Mouse (Mus musculus): ENCODE measurements at regions not wholly inside any gene's neighbourhood (a gene's known extent, or its start where the extent isn't known, plus 50 kb on each side); places are given as distances from the start of the nearest gene placed in this dataset.
"Not testable (repeated sequence)": the region's sequence is repeated elsewhere in the genome, so short reads cannot be mapped to it uniquely, and the experiment has no call there.

DNA sequence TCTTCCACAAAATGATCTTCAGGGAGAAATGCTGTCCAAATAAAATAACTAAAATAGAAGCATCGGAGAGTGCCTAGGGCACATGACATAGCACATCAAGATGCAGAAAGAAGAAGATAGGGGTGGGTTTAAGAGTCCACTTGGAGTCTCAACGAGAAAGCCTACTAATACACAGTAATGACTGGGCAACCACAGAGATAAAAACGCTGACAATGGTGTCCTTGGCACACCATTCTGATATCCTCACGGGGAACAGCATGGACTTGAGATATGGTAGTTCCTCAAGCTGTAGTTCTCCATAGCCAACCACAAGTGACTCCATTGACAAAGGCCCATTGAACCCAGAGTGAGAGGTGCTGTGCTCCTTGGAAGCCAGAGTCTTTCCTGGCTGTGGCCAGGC lies 105.8 kb downstream of the Dad1 start:
- DNase-seq: no peak

DNA sequence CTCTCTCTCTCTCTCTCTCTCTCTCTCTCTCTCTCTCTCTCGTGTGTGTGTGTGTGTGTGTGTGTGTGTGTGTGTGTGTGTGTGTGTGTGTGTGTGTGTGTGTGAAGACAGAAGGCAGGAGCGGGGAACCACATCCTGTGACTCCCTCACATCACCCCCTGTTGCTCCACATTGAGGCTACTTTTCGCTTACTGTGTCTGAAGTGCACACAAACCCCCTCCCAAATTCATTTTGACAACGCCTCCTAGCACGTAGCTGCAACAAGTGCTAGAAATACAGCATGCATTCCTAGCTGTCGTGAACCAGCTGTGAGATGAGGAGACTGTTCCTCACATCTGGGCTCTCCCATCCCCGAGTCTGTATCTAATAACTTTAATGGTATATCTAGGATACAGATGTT lies 106.4 kb downstream of the Dad1 start:
- peak in 1 of 2 experiments; percentile 69 for DNase-seq

DNA sequence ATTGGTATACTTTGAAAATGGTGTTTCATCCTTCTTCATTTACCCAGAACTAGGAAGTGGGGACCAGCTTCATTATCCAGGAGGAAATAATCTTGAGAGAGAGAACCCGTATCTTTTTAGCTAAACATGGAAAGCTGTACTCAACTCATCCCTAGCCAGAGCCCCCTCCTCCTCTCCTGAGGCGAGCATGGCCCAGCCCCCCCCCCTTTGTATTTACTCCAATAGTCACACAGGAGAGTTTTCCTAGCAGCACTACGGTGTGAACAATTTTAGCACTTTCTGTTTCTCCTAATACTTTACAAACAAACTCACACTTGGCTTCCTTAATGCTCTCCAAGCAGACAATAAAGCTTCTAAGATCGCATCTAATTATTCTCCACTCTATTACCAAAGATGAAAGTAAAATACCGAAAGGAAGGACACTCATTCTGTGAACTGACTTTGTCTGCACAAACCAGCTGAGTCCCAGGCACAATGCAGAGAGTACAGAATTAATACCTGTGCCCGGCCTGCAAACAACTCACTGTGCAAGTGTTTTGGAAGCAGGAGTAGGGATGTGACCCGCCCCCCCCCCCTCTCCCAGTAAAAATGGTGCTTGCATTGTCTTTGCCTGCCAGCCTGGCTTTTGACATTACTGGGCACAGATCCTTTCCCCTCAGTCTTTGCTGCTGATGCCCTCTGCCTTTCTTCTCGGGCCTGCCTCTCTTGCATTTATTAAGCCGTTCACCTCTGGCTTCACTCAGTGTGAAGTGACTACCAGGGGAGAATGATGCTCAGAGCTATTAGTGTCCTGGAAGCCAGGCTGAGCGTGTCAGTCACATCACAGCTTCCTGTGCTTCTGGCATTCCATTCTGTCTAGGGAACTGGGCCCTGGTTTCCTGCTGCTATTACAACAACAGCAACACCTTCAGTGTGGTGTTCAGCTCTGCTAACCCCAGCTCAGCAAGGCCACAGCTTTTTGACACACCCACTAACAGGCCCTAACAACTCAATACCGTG lies 107.9 kb downstream of the Dad1 start:
- DNase-seq: no peak

DNA sequence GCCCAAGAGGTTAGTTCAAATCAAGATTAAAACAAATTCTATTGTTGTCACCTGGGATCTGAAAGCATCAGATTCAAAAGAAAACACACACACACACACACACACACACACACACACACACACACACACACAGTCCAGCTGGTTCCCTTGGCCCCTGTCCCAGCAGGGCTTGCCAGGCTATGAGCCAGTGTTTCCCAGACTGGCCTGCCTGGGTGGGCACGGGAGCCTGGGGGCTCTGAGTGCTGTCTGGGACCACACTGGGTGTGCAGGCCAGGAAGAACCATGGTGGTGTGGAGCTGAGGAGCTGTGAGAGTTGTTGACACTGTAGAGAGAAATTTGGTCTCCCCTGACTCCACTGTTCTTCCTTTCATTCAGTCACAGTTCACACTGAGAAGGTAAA lies 110.1 kb downstream of the Dad1 start:
- DNase-seq: no peak

DNA sequence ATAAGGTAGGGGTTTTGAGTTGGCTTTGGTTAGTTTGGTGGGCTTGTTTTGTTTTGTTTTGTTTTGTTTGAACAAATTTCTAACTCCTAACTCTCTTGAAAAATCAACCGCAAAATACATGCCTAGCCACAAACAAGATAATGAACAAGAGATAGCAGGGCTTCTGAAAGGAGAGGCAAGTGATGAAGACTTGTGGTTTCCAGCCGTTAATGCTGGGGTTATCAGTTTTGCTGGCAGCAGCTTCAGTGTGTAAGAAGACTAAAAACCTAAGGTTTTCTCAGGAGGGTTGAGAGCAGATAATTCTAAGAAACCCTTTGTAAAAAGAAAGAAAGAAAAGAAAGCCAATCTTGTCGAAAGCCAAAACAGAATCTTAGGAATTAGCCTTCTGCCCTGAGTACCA lies 115.6 kb downstream of the Dad1 start:
- DNase-seq: no peak

DNA sequence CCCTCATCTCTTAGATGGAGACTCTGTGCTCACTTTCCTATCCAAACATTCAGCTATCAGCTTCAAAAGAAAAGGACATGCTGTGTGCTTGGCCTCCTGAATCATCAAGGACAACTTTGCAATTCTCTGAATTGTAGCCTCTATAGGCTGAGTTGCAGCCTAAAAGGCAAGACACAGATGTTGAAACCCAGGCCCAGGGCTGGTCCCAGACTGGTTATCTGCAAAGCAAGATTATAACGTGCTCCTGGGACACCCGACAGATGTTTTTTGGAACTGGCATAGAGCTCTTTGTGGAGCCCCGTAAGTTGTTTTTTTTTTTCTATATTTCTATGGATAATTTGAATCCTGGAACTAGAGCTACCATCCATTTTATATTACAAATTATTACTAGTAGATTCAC lies 117.4 kb downstream of the Dad1 start:
- no peak for DNase-seq

DNA sequence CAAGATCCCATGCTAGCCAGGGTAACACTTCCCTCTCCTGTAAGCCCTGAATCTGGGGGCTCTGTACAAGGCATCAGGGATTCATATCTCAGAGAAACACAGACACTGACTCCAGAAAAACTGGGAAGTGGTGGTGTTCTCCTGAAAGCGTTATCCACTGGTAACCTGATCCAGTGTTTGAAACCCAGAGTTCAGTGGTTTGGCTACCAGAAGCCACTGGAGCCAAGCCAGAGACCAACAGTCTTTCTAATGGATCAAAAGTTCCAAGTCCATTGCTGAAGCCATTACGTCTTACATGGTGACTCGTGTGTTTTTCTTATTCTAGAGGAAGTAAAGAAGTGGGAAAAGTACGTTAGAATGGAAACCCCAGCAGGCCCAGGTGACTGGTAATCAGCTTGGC lies 125.6 kb downstream of the Dad1 start:
- no peak for DNase-seq

DNA sequence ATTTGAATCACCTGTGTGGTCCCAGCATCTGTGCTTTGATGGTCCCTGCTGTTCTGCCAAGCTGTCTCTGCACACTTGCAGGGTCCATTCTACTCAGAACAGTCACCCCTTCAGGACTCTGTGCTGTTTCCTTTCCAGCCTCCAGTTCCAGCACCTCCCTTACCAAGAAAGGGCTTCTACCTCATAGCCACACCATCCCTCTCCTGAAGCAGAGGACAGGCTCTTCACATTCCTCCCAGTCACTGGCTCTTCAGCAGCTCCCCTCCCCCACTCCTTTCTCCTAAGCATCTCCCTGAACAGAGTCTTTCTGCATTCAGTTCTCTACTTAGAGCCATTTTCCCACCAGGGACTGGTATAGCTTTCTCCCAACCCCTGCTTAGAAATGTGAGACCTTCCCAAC lies 128.4 kb downstream of the Dad1 start:
- DNase-seq: no peak

DNA sequence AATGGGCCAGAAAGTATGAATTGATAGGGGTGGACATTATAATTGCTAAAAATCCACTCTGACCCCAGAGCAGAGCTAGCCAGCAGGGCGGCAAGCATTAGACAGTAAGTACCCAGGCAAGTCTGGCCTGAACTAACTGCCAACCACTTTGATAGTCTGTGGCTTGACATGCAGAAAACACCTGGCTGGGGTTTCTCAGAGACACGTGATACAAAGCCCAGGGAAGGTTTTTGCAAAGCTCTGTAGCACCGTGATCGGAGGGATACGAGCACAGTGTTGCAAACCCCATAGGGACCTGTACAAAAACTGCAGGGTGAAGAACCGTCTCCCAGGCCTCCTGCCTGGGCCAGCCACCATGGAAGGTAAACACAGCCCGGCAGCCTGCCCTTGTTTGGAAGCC lies 131.9 kb downstream of the Dad1 start:
- no peak for DNase-seq

DNA sequence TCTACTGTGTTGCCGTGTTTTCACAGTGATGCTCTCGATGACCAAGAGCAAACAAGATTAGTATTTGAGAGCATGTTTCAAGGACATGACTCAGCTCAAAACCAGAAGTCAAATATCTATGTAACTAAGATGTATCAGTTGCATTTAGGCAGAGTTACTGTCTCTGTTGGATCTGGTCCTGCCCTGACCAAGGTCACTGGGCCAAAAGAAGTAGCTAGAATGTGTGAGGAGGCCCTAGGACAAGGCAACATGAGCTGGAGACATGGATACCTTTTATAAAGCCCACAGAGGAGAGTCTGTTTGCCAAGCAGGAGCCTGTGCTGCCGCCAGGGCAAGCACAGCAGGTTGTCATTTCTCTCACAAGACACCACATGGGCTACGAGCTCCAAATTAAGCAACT lies 132.6 kb downstream of the Dad1 start:
- DNase-seq: no peak

DNA sequence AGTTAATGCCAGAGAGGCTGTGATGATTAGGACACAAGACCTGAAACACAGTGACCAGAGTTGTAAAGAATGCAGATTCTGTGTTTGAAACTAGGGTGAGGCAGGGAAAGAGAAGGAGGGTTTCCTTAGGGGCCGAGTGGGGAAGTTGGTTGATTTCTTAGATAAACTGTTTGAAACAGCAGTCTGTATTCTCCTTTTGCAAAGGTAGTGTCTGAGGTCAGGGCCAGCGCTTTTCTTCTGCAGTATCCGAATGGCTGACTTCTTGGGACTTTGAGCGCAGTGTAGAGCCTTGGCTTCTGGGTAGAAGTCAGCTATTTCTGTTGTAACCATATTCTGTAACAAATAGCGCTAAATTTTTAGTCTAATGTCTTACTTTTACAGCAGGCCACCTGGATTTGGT lies 133.7 kb downstream of the Dad1 start:
- DNase-seq: no peak

DNA sequence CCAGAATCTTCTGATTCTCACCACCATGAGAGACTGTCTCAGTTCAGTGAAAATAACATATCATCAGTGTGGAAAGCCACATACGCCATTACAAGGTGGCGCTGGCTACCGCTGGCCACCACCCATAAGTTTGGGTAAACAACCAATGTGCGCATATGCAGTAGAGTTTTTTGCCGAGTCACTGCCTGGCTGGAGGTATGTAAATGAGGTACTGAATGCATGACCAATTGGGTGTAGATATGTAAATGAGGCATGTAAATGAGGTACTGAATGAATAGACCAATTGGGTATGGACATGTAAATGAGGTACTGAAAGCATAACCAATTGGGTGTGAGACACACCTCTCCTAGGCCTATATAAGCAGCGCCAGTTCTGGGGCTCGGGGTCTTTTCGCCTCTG lies 136.3 kb downstream of the Dad1 start:
- DNase-seq: not testable (repeated sequence)

DNA sequence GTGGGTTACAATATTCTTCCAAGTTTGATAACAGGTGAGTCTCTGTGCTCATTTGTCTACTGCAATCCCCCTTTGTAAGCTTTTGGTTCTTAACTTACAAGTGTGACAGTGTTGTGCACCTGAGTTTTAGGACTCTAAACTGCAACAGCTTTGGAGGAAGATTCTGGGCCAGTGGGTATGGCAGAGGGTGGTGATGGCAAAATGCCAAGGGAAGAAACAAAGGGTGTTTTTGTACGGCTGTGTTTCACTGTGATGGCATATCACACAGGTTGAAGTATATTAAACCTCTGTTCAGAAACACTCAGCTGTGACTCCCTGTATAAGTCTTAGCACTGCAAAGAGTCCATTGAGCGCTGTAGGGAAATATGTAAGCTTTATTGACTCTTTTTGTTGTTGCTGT lies 140.7 kb downstream of the Dad1 start:
- no peak for DNase-seq

DNA sequence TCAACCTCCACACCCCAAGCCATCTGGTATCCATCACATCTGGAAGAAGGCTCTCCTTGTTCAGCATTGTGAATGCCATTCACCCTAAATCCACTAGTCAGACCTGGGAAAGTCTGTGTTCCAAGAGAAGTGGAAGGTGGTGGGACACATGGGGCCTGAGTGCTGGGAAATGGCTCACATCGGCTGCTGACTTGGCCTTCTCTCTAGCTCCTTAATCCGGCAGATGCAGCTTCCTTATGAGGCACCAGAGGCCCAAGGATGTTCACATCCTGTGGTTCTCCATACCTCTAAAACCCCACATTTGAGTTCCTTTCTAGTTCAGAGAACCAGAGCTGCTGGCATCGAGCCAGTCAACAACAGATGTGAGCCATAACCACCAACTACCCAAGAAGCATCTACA lies 142.9 kb downstream of the Dad1 start:
- peak in 1 of 2 experiments; percentile 62 for DNase-seq

DNA sequence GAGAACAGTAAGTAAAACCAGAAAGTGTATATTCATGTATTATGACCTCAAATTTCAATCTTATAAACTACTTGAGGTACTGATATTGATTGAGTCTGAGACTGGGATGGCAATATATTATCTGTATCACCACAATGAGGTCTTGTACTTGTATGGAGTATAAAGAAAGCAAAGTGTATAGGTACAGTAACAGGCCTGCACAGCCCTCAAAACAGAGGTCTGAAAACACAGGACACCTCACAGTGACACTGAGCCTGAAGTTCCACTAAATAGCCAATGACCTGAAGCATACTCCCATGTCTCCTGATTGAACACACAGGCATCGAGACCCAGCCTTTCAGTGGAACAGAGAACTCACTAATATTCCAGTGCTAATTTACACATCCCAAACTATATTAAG lies 144.8 kb downstream of the Dad1 start:
- DNase-seq: no peak

DNA sequence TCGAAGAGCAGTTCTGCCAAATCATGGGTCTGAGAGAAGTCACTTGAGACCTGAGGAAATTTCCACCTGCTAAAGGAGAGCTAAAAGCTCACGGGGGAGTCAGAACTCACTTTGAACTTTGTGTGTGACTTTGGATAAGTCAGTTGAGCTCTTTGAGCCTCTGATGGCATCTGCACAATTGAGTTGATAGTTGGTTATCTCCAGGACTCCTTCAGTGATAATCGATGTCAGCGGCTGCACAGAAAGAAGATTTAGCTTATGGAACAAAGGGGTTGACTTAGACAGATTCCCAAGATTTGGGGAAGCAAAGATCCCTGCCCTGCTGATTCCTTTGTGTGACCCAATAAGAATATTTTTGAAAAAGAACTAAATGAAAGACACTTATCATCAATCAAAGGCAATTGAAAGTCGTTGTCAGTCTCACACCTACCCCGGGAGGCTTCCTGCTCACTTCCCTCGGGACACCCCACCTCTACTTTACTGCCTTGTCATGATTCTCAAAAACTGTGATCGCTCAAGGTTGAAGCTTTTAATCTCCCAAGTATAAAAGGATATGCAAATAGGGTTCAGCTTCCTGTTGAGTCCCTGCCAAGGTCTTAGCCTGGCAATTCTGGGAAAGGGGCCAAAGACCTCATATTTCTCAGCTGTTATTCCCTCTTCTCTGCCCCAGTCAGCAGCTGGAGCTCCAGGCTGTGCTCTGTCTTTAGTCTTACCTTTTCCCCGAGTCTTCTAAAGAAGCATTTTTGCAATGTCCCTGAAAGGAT lies 145.4 kb downstream of the Dad1 start:
- DNase-seq: no peak

DNA sequence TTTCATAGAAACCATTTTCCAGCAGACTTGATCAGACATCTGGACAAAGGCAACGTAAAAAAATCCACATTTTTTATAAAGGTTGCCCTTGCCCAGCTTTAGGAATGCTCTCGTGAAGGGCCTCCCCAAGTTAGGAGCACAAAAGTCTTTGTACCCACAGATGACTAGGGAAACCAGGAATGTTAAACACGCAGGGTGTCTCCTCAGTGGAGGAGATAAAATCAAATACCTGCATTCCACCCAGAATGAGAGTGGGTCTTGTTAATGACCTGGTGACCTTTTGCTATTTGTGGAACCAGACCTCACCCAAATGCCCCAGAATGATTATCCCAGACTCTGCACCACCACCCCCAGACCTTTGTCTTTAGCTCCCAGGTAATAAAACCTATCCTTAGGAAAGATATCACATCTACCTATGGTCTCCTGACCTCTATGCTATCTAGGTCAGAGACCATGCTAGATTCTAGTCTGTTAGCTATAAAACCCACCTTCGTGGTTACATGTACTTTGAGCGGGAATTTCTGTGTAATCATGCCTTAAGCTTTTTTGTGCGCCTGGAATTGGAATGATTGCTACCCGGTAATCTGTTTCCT lies 146.6 kb downstream of the Dad1 start:
- DNase-seq: no peak

DNA sequence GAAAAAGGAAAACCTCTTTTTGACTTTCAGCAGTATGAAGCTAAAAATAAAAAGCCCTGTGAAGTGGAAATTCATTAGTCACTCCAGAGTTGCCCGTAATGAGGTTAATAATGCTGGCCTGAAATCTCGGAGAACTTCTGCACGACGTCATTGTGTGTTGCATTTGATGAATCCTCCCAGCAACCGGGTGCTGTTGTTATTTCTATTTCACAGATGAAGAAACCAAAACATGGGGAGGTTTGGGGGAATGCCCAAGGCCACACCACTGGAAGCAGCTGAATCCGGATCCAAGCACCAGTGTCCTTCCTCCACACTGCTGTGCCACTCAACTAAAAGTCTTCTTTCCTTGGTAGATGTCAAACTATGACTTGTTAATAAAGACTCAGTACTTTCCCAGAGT lies 149.7 kb downstream of the Dad1 start:
- DNase-seq: no peak

DNA sequence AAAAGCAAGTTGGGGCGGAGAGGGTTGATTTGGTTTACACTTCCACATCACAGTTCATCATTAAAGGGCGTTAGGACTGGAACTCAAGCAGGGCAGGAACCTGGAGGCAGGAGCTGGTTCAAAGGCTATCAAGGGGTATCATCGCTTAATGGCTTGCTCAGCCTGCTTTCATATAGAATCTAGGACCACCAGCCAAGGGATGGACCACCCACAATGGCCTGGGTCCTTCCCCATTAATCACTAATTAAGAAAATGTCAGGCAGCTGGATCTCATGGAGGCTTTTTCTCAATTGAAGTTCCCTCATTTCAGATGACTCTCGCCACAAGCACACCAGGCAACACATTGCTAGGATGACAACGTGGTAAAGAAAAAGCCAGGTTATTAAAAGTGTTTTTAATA lies 150.4 kb downstream of the Dad1 start:
- DNase-seq: no peak

DNA sequence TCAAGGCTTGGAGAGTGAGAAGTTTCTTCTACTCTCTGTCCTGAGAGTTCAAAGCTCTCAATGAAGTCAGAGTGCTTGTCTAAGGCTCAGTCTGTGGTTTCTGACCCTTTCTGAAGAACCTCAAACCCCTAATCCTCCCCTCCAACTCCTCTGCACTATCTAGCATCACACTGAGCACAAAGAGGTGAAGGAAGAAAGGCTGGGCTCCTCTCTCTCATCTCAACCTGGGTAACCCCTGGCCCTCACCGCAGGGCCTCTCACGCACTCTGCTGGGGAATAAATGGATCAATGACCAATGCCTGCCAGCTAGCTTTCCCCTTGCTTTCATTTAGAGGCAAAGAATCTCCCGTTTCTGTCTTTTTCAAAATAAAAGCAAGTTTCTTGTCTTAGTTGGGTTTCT lies 150.8 kb downstream of the Dad1 start:
- DNase-seq: no peak

DNA sequence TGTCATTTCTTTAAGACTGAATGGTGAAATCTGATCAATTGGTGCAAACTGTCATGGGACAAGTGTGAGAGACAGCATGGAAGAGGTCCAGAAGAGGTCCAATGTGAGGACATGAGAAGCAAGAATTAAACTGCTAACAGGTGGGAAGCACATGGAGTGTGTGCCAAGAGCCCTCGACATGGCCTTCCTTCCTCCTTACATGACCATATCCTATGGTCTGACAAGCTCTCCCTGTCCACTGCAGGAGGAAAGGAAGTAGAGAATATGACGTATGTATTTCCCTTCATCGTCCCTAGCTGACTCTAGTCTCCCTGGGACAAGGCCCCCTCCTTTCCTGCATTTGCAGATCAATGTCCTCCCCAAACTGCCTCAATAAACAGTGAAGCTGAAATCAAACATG lies 152.1 kb downstream of the Dad1 start:
- no peak for DNase-seq

DNA sequence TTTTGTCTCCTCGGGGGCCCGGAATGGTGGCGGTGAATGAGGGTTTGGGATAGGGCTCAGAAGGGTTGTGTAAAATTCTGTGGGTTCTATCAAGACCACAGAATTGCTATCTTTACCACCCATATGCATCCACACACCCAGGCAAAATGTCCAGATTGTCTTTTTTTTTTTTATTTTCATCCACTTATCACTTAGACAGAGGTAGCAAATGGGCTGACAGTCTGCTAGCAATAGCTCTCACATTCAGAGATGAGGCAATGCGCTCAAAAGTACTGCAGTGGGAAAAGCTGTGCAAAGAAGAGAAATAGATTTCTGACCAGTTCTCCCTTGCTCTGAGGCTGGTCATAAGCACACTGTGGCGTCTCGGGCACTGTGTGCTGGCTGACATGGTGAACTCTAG lies 154.5 kb downstream of the Dad1 start:
- no peak for DNase-seq

DNA sequence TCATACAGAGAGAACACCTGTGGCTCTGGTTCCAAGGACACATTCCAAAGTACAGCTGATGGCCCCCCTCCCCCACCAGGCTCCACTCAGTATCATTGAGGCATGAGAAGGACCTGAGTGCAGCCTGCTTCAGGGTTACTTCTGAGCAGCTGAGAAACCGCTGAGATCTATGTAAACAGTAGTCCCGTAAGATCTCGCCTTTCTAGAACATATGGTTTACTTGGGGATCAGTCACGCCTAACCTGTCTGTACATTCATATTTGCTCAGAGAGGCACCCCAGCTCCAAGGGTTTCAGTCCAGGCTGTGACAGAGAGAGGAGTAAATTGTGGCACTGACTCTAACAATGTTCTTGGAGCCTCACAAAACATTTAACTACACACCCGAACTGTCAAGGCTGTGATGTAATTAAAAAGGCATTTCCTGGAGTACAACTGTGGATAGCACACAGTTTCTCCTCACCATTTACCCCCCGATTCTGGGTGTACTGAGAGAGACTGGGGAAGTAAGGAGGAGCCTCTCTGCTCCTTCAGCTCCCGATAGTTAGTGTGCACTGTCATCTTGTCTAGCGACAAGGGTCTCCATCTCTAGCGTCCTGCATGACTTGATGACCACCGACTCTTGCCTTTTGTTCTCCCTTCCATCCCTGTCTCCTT lies 155.7 kb downstream of the Dad1 start:
- no peak for DNase-seq

Measured in thymus, postnatal 36 days (tissue).